Mouse (Mus musculus): ENCODE measurements at regions not wholly inside any gene's neighbourhood (a gene's known extent, or its start where the extent isn't known, plus 50 kb on each side); places are given as distances from the start of the nearest gene placed in this dataset.
"Not testable (repeated sequence)": the region's sequence is repeated elsewhere in the genome, so short reads cannot be mapped to it uniquely, and the experiment has no call there.

DNA sequence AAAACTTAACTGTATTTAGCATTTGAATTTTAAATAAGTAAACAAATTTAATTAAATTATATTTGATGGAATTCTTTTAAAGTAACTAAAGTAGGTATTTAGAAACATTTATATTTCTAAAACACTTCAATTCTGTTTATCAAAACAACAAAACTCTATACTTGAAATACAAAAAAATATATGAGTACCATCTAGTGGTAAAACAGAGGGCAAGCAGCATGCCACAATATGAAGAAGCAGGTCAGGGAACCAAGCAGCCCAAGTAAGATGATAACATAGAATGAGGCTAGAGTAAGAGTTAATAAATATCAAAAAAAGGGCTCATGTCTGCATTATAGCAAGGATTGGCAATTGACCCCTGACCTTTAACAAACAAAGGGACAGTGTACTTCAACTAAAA is 639.7 kb downstream of the Cdh10 start:
- CTCF ChIA-PET, result no interaction called here

DNA sequence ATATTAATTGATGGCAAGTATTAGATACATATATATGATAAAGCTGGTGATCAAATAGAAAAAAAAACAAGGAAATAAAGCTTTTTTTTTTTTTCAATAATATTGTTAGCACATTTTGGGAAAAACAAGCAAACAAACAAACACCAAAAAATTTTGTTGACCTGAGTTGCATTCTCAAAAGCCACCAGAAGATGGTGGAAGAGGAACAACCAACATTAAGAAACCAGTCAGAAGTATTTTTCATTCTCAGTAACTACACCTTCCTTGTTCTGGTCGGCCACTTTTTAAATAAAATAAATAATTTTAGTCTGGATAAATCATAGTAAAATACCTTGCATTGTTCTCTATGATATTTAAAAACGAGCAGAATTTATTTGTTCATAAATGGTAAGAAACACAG is 654.8 kb downstream of the Cdh10 start:
- CTCF ChIA-PET, result no interaction called here

GRCm38 (mm10) chr15:19493556-19493955 is 674.8 kb downstream of the Cdh10 start:
- CTCF ChIA-PET, result not testable (repeated sequence)

- CTCF ChIA-PET, result no interaction called here
These were observed 700.6 kb downstream of the Cdh10 start for GRCm38 (mm10) chr15:19519377-19519776.

DNA sequence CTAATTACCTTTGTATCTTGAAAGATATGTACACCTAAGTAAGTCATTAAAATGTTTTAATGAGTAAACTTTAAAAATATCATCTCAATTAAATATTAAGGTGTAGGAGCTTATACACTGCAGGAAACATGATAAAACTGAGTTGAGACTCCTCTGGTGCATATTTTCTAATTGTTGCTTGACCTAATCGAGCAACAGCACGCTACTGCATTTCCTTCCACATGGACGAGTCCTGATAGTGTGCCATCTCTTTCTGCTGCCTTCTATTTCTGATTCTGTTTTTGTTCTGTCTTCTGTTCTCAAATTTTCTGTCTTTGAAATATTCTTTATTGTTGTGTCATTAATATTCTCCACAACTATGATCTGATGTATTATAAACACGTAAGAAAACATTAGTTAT is 721.9 kb downstream of the Cdh10 start:
- CTCF ChIA-PET, result no interaction called here

DNA sequence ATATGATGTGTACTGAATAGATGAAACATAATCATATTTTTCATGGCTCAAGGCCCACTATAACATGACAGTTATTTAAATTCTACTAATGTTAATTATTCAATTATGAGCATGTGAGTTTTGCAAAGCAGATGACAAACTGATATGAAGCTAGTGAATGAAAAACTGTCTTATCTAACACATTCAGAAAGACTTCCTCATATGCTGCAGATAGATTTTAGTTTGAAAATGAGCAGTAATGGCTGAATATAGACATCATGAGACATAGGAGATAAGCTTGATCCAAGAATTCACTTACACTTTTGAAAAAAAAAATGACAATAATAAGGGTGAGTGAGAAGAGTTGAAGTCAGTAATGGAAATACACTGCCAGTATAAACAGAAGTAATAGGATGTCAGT is 731.0 kb downstream of the Cdh10 start:
- CTCF ChIA-PET, result no interaction called here

- CTCF ChIA-PET, result no interaction called here
These were observed 766.0 kb downstream of the Cdh10 start for GRCm38 (mm10) chr15:19584769-19585168.

GRCm38 (mm10) chr15:19585281-19585680 is 766.5 kb downstream of the Cdh10 start:
- CTCF ChIA-PET, result no interaction called here

- CTCF ChIA-PET, result no interaction called here
These were observed 775.0 kb downstream of the Cdh10 start for GRCm38 (mm10) chr15:19593746-19594145.

- CTCF ChIA-PET, result not testable (repeated sequence)
These were observed 803.6 kb downstream of the Cdh10 start for GRCm38 (mm10) chr15:19622367-19622766.

- CTCF ChIA-PET, result no interaction called here
These were observed 781.7 kb upstream of the Cdh12 start for GRCm38 (mm10) chr15:19667380-19667779.

DNA sequence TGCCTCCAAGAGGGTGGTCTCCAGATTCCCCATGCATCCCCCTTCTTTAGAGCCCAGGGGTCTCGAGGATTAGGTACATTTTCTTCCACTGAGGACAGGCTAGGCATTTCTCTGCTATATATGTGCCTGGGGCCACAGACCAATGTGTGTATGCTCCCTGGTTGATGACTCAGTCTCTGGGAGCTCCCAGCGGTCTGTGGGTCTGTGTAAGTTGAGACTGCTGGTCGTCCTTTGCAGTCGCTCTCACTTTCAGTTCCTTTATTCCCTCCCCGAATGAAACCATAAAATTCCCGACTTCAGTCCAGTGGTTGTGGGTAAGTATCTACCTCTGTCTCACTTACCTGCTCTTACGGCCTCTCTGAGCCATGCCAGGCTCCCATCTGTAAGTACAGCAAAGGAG is 773.5 kb upstream of the Cdh12 start:
- CTCF ChIA-PET, result no interaction called here

DNA sequence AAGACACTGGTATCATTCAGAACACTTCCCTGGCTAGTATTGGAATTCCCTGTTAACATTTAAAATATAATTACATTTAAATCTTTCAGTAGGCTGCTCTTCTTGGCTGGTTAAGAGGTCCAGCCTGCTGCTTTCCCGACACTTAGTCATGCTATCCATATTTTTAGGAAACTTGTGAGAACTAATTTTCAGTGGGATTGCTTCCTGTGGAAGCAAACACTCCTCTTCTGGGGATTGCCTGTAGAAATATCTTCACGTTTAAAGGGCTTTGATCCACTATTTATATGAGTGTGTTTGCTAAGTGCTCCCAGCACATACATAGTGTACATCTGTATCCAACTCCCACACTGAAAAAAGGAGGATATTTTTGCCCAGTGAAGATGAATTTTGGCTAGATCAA is 761.8 kb upstream of the Cdh12 start:
- CTCF ChIA-PET, result no interaction called here

DNA sequence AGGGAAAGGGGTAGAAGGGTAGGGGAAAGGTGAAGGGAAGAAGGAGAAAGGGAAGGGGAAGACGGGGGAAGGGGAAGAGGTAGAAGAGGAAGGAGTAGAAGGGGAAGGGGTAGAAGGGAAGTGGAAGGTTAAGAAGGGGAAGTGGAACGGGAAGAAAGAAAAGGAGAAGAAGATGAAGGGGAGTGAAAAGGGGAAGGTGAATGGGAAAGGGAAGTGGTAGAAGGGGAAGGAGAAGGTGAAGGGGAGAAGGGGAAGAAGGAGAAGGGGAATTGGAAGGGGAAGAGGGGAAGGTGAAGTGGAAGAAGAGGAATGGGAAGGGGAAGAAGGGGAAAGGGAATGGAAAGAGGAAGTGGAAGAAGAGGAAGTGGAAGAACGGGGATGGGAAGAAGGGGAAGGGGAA is 737.3 kb upstream of the Cdh12 start:
- CTCF ChIA-PET, result interaction anchor here (0.6 kb wide), 1 partner anchor 26 kb away, joined by 3 read pairs; no protein-coding TSS in a partner anchor

Data from spleen, embryonic (tissue).